Mouse (Mus musculus) bone marrow, adult 2 months (tissue): ENCODE measurements at regions not wholly inside any gene's neighbourhood (a gene's known extent, or its start where the extent isn't known, plus 50 kb on each side); places are given as distances from the start of the nearest gene placed in this dataset.

ENCODE experiments used
- H3K27ac ChIP-seq: fragments of 200-500 bp; 2 replicates; pipeline ENCODE4 v1.5.1; 2012; ENCODE audit warnings: low read depth, mild to moderate bottlenecking, control low read depth, inconsistent platforms, low read length; ENCODE audit not compliant: control insufficient read depth, poor library complexity, insufficient read depth
- H3K4me1 ChIP-seq: fragments of 200-500 bp; 2 replicates; pipeline ENCODE4 v1.6.1; 2011; ENCODE audit warnings: low read length; ENCODE audit not compliant: control insufficient read depth, insufficient read depth
- H3K4me3 ChIP-seq: fragments of 200-500 bp; replicated peaks from 2 replicates; pipeline ENCODE3; 2011; ENCODE audit warnings: mild to moderate bottlenecking, low read depth, low read length, control low read depth; ENCODE audit not compliant: control insufficient read depth
- CTCF ChIP-seq: fragments of 200-500 bp; IDR thresholded peaks from 2 replicates; pipeline ENCODE4 v1.5.1; 2011; ENCODE audit warnings: low read length, control low read depth; ENCODE audit not compliant: control insufficient read depth, insufficient read depth
- POLR2A ChIP-seq: fragments of 200-500 bp; IDR thresholded peaks from 2 replicates; pipeline ENCODE4 v1.6.1; 2011; ENCODE audit warnings: low read depth, mild to moderate bottlenecking, control low read depth, low read length, borderline replicate concordance; ENCODE audit not compliant: control insufficient read depth
- WGBS: fragments of 180-500 bp; shearing (Covaris S2); methylation state at CpG from one replicate; pipeline ENCODE4 v1.1.7; 2018; 5-methylcytosine and 5-hydroxymethylcytosine counted together

- Histone ChIP-seq H3K4me3 (no peak overlapping the region), H3K4me1 (no peaks in the 10 kb centered on the region), H3K27ac (no peak overlapping the region)
- 46% methylated on average over 12 of the region's 12 CpGs for WGBS
- no peak for TF ChIP-seq POLR2A
- no peak for TF ChIP-seq CTCF
Measured at GRCm38 (mm10) chr6:52368734-52369412, 55.6 kb downstream of the Evx1 start.

GRCm38 (mm10) chr6:52370806-52371360 lies 57.6 kb downstream of the Evx1 start:
- Histone ChIP-seq H3K4me3 (no peak overlapping the region), H3K27ac (no peak overlapping the region), H3K4me1 (no peaks in the 10 kb centered on the region)
- TF ChIP-seq CTCF (no peak), POLR2A (no peak)
- WGBS, result 86% methylated on average over 8 of the region's 8 CpGs

- Histone ChIP-seq H3K27ac (no peak overlapping the region), H3K4me1 (no peaks in the 10 kb centered on the region), H3K4me3 (no peak overlapping the region)
- WGBS, result 79% methylated on average over 3 of the region's 3 CpGs
- TF ChIP-seq CTCF (no peak), POLR2A (no peak)
Measured at GRCm38 (mm10) chr6:52379146-52379545, 65.8 kb downstream of the Evx1 start.

GRCm38 (mm10) chr6:52379588-52379987 lies 66.3 kb downstream of the Evx1 start:
- no peak for TF ChIP-seq POLR2A
- TF ChIP-seq CTCF, result no peak
- WGBS, result 64% methylated on average over 5 of the region's 5 CpGs
- no peak overlapping the region for H3K27ac ChIP-seq
- H3K4me3 ChIP-seq, result no peak overlapping the region
- no peaks in the 10 kb centered on the region for H3K4me1 ChIP-seq

DNA sequence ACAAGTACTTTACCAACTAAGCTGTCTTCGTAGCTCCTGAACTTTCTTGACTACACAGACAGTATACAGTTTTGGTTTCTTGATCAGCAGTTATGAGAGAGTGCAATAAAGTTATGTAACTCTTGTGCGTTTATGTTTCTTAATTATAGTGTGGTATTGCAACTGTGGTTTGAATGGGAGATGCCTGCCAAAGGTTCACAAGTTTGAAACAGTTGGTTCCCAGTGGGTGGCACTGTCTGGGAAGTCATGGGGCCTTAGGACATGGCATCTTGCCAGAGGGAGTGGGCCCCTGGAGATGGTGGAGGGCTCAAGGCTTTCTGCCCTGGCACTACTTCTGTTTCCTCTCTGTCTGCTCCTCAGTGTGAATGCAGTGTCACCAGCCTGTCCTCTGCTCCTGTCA lies 71.7 kb downstream of the Evx1 start:
- 29% methylated on average over 2 of the region's 2 CpGs for WGBS
- no peak overlapping the region for H3K4me3 ChIP-seq
- H3K27ac ChIP-seq, result no peak overlapping the region
- TF ChIP-seq CTCF, result no peak
- no peak for TF ChIP-seq POLR2A
- H3K4me1 ChIP-seq, result no peaks in the 10 kb centered on the region

DNA sequence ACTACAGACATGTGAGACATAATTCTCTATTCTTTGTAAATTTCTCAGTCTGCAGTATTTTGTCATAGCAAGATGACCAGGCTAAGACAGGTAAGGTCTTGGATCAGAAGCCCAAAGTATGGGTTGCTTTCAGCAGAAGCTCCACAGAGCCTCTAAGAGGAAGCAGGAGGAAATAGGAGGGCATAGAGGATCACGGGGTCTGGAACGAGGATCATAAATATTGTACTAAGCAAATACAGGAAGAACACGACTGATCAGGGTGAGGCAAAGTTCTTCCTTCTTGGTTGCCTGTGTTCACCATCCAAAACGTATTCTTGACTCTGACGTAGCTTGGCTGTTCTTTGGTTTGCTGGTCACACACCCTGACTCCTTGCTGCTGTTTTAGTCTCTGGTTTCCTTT lies 88.1 kb downstream of the Evx1 start:
- Histone ChIP-seq H3K4me1 (no peaks in the 10 kb centered on the region), H3K4me3 (no peak overlapping the region), H3K27ac (no peak overlapping the region)
- WGBS, result 5% methylated on average over 5 of the region's 5 CpGs
- TF ChIP-seq POLR2A, result no peak
- no peak for TF ChIP-seq CTCF

DNA sequence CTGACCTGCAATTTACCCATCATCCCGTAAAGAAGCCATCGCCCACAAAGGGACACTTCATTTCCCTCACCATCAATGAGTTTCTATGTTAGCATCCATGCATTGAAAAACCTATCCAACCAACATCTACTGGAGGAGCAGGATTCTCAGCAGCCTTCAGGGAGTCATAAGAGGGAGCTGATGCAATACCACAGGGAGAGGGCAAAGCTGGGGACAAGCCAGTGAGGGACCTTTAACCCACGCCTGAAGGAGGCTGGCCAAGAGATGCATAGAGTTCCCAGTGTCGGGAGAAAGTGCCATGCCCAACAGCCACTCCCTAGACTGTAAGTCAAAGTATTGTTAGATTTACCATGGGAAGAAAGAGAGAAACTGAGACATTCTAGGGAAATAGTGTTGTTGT lies 96.7 kb downstream of the Evx1 start:
- WGBS, result 82% methylated on average over 4 of the region's 4 CpGs
- TF ChIP-seq POLR2A (no peak), CTCF (no peak)
- H3K4me3 ChIP-seq, result no peak overlapping the region
- no peak overlapping the region for H3K27ac ChIP-seq
- H3K4me1 ChIP-seq, result no peaks in the 10 kb centered on the region

GRCm38 (mm10) chr6:52410711-52411110 lies 97.4 kb downstream of the Evx1 start:
- 59% methylated on average over 5 of the region's 5 CpGs for WGBS
- Histone ChIP-seq H3K27ac (no peak overlapping the region), H3K4me3 (no peak overlapping the region), H3K4me1 (no peaks in the 10 kb centered on the region)
- no peak for TF ChIP-seq POLR2A
- TF ChIP-seq CTCF, result no peak
